Mouse (Mus musculus) kidney, adult 2 months (tissue): Measurements from ENCODE around the gene Atat1.

ENCODE experiments used
- CTCF ChIP-seq: fragments of 200-500 bp; conservative IDR thresholded peaks from 2 replicates; pipeline ENCODE4 v1.5.1; 2011; ENCODE audit warnings: low read depth, mild to moderate bottlenecking, control low read depth, low read length, moderate library complexity, mixed read lengths; ENCODE audit not compliant: insufficient read depth, insufficient read length
- POLR2A ChIP-seq: fragments of 200-500 bp; IDR thresholded peaks from one replicate; pipeline ENCODE4 v1.6.1; 2011; ENCODE audit warnings: low read depth, low read length, control low read depth

DNA sequence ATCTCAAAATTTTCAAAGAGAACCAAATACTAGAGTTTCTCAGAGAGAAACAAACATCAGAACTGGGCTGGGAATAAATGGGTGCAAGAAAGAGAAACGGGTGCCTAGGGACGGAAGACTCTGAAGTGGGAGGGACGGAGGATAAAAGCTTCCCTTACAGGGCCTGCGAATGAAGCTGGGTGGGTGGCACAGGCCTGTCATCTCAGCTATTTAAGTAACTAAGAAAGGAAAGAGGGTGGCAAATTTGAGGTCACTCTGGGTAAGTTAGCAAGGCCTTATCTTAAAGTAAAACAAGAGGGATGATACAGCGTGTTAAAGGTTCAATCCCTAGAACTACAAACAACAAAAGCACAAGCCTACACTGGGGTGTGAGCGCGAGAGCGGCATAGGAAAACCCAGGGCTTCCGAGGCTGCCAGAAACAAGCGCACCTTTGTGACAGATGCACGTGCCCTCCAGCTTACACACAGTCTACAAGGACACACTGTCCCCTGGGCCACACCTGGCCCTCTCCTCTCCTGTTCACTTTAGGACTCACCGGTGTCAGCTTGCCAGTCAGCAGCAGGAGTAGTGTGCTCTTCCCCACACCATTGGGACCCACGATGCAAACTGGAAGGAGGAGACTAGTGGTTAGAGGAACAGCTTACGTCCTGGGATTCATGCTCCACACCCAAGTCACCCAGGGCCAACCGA lies 48.8 kb upstream of the Atat1 start:
- TF ChIP-seq CTCF = no peak
- no peak for TF ChIP-seq POLR2A
